Mouse (Mus musculus) R1 (cell line): ENCODE results near the gene Eno2.
"Not testable (repeated sequence)": the region's sequence is repeated elsewhere in the genome, so short reads cannot be mapped to it uniquely, and the experiment has no call there.

ENCODE experiments used
- DNase-seq: peaks from one replicate; pipeline ENCODE4 v3.0.0-alpha.2; 2018; ENCODE audit warnings: low read depth, low spot score

Gene Eno2

GRCm38 (mm10) chr6:124806446-124807140 lies 37.1 kb upstream of the Eno2 start:
- no peak for DNase-seq

- peak; percentile 98 for DNase-seq
Observed at GRCm38 (mm10) chr6:124805341-124806321, 36.2 kb upstream of the Eno2 start.

GRCm38 (mm10) chr6:124804341-124804740 lies 34.9 kb upstream of the Eno2 start:
- DNase-seq: no peak

GRCm38 (mm10) chr6:124803691-124804090 lies 34.2 kb upstream of the Eno2 start:
- DNase-seq: not testable (repeated sequence)

- DNase-seq: peak; percentile 65
Observed at GRCm38 (mm10) chr6:124803061-124803460, 33.6 kb upstream of the Eno2 start.

- DNase-seq: peak; percentile 84
Observed at GRCm38 (mm10) chr6:124802400-124802799, 32.9 kb upstream of the Eno2 start.

- no peak for DNase-seq
Observed at GRCm38 (mm10) chr6:124796200-124796599, 26.7 kb upstream of the Eno2 start.

GRCm38 (mm10) chr6:124795781-124796180 lies 26.3 kb upstream of the Eno2 start:
- no peak for DNase-seq

GRCm38 (mm10) chr6:124791911-124792310 lies 22.4 kb upstream of the Eno2 start:
- no peak for DNase-seq

- DNase-seq: no peak
Observed at GRCm38 (mm10) chr6:124790121-124790520, 20.6 kb upstream of the Eno2 start.

GRCm38 (mm10) chr6:124789519-124789918 lies 20.0 kb upstream of the Eno2 start:
- peak; percentile 84 for DNase-seq

- DNase-seq: no peak
Observed at GRCm38 (mm10) chr6:124787722-124788121, 18.2 kb upstream of the Eno2 start.

GRCm38 (mm10) chr6:124786756-124787420 lies 17.4 kb upstream of the Eno2 start:
- no peak for DNase-seq

GRCm38 (mm10) chr6:124782436-124782835 lies 13.0 kb upstream of the Eno2 start:
- DNase-seq: peak; percentile 97

GRCm38 (mm10) chr6:124780917-124781316 lies 11.4 kb upstream of the Eno2 start:
- DNase-seq: no peak

- no peak for DNase-seq
Observed at GRCm38 (mm10) chr6:124779984-124780416, 10.5 kb upstream of the Eno2 start.

GRCm38 (mm10) chr6:124779222-124779983 lies 9.9 kb upstream of the Eno2 start, which contains the start of gene Lrrc23:
TSS of gene Lrrc23 (minus strand) at chr6:124779727.
- DNase-seq: peak; percentile 94

- DNase-seq: no peak
Observed at GRCm38 (mm10) chr6:124770511-124770910, 1.0 kb upstream of the Eno2 start.

GRCm38 (mm10) chr6:124770013-124770412 lies 540 bp upstream of the Eno2 start:
- DNase-seq: no peak

- DNase-seq: no peak
Observed at GRCm38 (mm10) chr6:124768704-124769044, 799 bp downstream of the Eno2 start.
